Mouse (Mus musculus): ENCODE measurements around the gene Mfsd7a.

- TF ChIP-seq CTCF (IDR thresholded peaks at IDR 0.05; ENCODE audit: borderline replicate concordance, control insufficient read depth, extremely low read depth, insufficient read depth, low read length, poor library complexity) (no peak), POLR2A (IDR thresholded peaks at IDR 0.05; ENCODE audit: control insufficient read depth, extremely low read depth, insufficient read depth, low read length, poor library complexity) (no peak)
Observed at GRCm38 (mm10) chr5:108469617-108470016, 20.9 kb upstream of the Mfsd7a start.

Data from thymus, adult 2 months (tissue).